Mouse (Mus musculus) myocyte (in vitro differentiated cells): ENCODE measurements around the gene Tbc1d23. TPM values are rescaled to one million over a fixed set of nuclear protein-coding genes. Genes with fewer than 3 reads are reported as not detected.
A peak's percentile ranks its signal among the peaks of the same experiment; 100 is the strongest.

Experiments
- H3K27me3 ChIP-seq: one replicate; pipeline ENCODE4 v1.6.1; 2011; ENCODE audit not compliant: control insufficient read depth, insufficient read depth, insufficient read length
- H3K36me3 ChIP-seq: one replicate; pipeline ENCODE4 v1.6.1; 2011; ENCODE audit not compliant: control insufficient read depth, insufficient read depth
- H3K4me2 ChIP-seq: one replicate; pipeline ENCODE4 v1.6.1; 2011; ENCODE audit warnings: low read depth, control low read depth
- H3K4me3 ChIP-seq: one replicate; pipeline ENCODE4 v1.5.1; 2011; ENCODE audit warnings: mild to moderate bottlenecking, control low read depth, moderate library complexity
- H3K79me2 ChIP-seq: one replicate; pipeline ENCODE4 v1.6.1; 2011; ENCODE audit not compliant: control insufficient read depth, insufficient read depth
- H3ac ChIP-seq: one replicate; pipeline ENCODE4 v1.6.1; 2011; ENCODE audit not compliant: control insufficient read depth, insufficient read length
- CEBPB ChIP-seq: IDR thresholded peaks from 2 replicates; pipeline ENCODE4 v1.6.1; 2011; ENCODE audit warnings: mild to moderate bottlenecking, moderate library complexity; ENCODE audit not compliant: poor library complexity, insufficient read depth, severe bottlenecking
- E2F4 ChIP-seq: IDR thresholded peaks from one replicate; pipeline ENCODE4 v1.6.1; 2011; ENCODE audit warnings: mild to moderate bottlenecking, control low read depth, moderate library complexity; ENCODE audit not compliant: insufficient read depth
- MAX ChIP-seq: IDR thresholded peaks from one replicate; pipeline ENCODE4 v1.6.1; 2011; ENCODE audit warnings: low read depth, mild to moderate bottlenecking, control low read depth
- MYOD1 ChIP-seq, 3 experiments: IDR thresholded peaks; one replicate each; pipeline ENCODE4 v1.6.1; 2011; ENCODE audit warnings: control low read depth in 2 of 3, low read depth in 2 of 3, mild to moderate bottlenecking in 2 of 3, moderate library complexity in 1 of 3; ENCODE audit not compliant: insufficient read length in 2 of 3, control insufficient read depth in 1 of 3
- MYOG ChIP-seq, 3 experiments: IDR thresholded peaks; one replicate each; pipeline ENCODE4 v1.6.1; 2011; ENCODE audit warnings: control low read depth in 2 of 3, low read depth in 2 of 3, mild to moderate bottlenecking in 2 of 3; ENCODE audit not compliant: insufficient read length in 2 of 3, control insufficient read depth in 1 of 3, insufficient read depth in 1 of 3
- POLR2A ChIP-seq: IDR thresholded peaks from one replicate; pipeline ENCODE4 v1.6.1; 2011; ENCODE audit warnings: low read depth, mild to moderate bottlenecking, control low read depth, moderate library complexity; ENCODE audit not compliant: insufficient read length
- POLR2AphosphoS2 ChIP-seq: IDR thresholded peaks from one replicate; pipeline ENCODE4 v1.6.1; 2011; ENCODE audit warnings: low read depth, control low read depth; ENCODE audit not compliant: insufficient read length
- REST ChIP-seq: IDR thresholded peaks from one replicate; pipeline ENCODE4 v1.6.1; 2011; ENCODE audit warnings: mild to moderate bottlenecking, control low read depth, moderate library complexity; ENCODE audit not compliant: insufficient read depth, insufficient read length
- SRF ChIP-seq: IDR thresholded peaks from one replicate; pipeline ENCODE4 v1.6.1; 2011; ENCODE audit warnings: low read depth; ENCODE audit not compliant: control insufficient read depth, insufficient read length
- TCF12 ChIP-seq: IDR thresholded peaks from one replicate; pipeline ENCODE4 v1.6.1; 2011; ENCODE audit warnings: mild to moderate bottlenecking, control low read depth; ENCODE audit not compliant: poor library complexity, insufficient read depth, severe bottlenecking
- TCF3 ChIP-seq: IDR thresholded peaks from one replicate; pipeline ENCODE4 v1.6.1; 2011; ENCODE audit warnings: low read depth, control low read depth; ENCODE audit not compliant: insufficient read length
- USF1 ChIP-seq: IDR thresholded peaks from one replicate; pipeline ENCODE4 v1.6.1; 2011; ENCODE audit warnings: low read depth, mild to moderate bottlenecking, control low read depth, moderate library complexity
- polyA plus RNA-seq: library from polyadenylated mRNA; unstranded; fragments of >200 nt; fragmentation: generic; extraction: Trizol; gene quantifications from one replicate; pipeline ENCODE4 v1.2.1, GENCODE M21; 2012; ENCODE audit warnings: missing spikeins

Gene Tbc1d23
- polyA plus RNA-seq, 1 experiment, result 9.6 TPM

DNA sequence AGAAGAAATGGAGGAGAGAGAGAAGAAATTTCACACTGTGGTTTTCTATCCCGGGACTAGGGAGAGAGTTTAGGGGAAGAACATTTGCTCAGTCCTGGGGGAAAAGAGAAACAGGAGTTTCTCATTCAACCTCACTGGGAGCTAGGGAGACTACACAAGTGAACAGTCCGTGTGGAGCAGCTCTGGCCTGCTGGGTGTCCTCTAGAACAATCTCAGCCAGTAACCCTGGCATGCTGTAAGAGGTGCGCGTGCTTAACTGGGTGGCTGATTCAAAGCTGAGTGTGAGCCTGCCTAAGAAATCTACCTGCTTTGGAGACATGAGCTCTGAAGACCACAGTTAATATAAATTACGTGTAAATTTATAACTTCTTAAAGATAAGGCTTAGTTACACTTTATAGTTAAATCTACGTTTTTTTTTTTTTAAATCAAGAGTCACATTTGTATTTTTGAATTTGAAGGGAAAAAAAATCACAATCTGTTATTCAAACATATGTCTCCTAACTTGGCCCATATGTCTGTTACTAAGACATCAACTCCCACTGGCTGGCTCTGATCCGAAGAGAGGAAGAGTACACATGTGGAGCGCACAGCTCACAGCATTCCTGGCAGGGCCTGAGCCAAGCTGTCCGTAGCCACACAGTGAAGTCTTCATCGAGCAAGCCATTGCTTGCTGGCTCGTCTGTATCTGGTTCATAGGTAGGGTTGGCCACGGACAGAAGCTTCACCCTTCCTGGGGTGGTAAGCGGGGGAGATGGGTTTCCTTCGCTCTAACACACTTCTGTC lies 36.9 kb upstream of the Tbc1d23 start:
- no peaks in the 10 kb centered on the region for H3K27me3 ChIP-seq
- no peaks in the 10 kb centered on the region for H3K79me2 ChIP-seq
- H3K36me3 ChIP-seq, result no peaks in the 10 kb centered on the region
- TF ChIP-seq POLR2AphosphoS2 (no peak), MAX (no peak), REST (no peak), MYOG (IDR thresholded peaks at IDR 0.05; ENCODE audit: control insufficient read depth in 1 of 3, insufficient read depth in 1 of 3, insufficient read length in 2 of 3, low read depth in 2 of 3) (no peak), CEBPB (no peak), USF1 (no peak), SRF (no peak), POLR2A (no peak)
- peak overlapping the region; percentile 47 for H3K4me2 ChIP-seq
- no peak overlapping the region for H3ac ChIP-seq
- H3K4me3 ChIP-seq, result no peak overlapping the region

DNA sequence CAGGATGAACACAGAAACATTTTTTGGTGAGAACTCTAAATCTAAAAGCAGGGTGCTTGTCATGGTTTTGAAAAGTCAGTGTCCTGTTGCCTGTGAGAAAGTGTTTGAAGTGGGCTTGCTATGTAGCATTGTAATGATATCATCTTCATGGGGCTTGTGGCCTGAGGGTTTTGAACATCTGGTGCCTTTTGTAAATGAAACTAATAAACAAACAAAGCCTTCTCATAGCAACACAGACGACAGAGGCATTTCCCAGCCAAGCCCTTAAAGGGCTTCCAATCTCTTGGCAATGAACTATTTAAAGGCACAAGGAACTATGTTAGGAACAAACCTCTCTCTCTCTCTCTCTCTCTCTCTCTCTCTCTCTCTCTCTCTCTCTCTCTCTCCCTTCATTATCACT lies 35.8 kb upstream of the Tbc1d23 start:
- H3K79me2 ChIP-seq, result no peaks in the 10 kb centered on the region
- no peaks in the 10 kb centered on the region for H3K27me3 ChIP-seq
- no peaks in the 10 kb centered on the region for H3K36me3 ChIP-seq
- no peak for TF ChIP-seq POLR2A
- TF ChIP-seq TCF12, result peak; percentile 41
- peak overlapping the region; percentile 47 for H3K4me2 ChIP-seq
- H3ac ChIP-seq, result no peak overlapping the region
- no peak overlapping the region for H3K4me3 ChIP-seq

DNA sequence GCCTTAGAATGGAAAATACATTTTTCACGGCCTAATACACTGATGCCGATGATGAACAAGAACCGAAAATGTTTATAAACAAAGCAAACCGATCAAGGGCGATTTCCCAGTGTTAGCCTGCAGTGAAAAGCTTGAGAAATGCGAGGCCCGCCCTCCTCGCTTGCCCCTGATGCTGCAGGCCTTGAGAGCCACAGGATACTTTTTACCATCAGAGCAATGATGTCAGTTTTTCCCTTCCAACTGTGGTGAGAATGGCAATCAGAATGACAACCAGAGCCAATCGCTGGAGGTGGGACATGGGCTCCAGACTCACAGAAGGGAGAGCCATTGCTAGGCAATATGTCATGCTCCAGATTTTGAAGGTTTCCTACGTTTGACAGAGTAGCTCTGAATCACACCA lies 28.8 kb upstream of the Tbc1d23 start:
- Histone ChIP-seq H3K4me3 (no peak overlapping the region), H3K4me2 (no peak overlapping the region), H3K36me3 (no peaks in the 10 kb centered on the region), H3ac (no peak overlapping the region), H3K27me3 (no peaks in the 10 kb centered on the region), H3K79me2 (no peaks in the 10 kb centered on the region)
- TF ChIP-seq CEBPB (no peak), MAX (no peak), USF1 (no peak), POLR2AphosphoS2 (no peak)

DNA sequence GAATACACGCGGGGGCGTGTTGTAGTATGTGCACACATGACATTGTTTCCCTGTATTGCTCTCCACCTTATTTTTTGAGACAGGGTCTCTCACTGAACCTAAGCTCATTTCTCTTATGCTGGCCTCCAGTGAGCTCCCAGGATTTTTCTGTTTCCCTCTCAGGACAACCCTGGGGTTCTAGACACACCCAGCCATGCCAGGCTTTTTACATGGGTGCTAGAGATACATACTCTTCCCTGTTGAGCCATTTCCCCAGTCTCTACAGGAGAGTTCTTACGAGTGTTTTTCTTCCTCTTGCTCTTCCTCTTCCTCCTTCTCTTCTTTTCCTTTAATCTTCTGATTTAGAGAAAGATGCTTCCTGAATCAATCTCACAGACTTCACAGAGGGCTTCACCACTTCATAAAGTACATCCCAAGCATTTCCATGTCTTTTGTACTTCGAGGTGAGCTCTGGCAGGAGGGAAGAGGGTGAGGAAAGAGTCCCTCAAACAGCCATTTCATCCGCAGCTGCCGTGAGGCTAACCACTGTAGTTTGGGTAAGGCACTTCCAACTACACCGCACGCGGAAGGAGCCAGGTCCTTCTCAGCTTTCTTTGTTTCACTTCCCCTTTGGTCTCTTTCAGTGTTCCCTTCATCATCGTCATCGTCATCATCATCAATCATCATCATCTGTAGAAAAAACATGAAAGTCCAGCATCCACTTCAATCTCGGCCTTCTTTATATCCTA lies 28.2 kb upstream of the Tbc1d23 start:
- Histone ChIP-seq H3K27me3 (no peaks in the 10 kb centered on the region), H3K79me2 (no peaks in the 10 kb centered on the region), H3K4me3 (no peak overlapping the region), H3K4me2 (no peak overlapping the region), H3K36me3 (no peaks in the 10 kb centered on the region), H3ac (no peak overlapping the region)
- TF ChIP-seq POLR2AphosphoS2 (no peak), MYOG (IDR thresholded peaks at IDR 0.05; ENCODE audit: control insufficient read depth in 1 of 3, insufficient read depth in 1 of 3, insufficient read length in 2 of 3, low read depth in 2 of 3) (no peak), CEBPB (no peak), USF1 (no peak), MAX (no peak)

DNA sequence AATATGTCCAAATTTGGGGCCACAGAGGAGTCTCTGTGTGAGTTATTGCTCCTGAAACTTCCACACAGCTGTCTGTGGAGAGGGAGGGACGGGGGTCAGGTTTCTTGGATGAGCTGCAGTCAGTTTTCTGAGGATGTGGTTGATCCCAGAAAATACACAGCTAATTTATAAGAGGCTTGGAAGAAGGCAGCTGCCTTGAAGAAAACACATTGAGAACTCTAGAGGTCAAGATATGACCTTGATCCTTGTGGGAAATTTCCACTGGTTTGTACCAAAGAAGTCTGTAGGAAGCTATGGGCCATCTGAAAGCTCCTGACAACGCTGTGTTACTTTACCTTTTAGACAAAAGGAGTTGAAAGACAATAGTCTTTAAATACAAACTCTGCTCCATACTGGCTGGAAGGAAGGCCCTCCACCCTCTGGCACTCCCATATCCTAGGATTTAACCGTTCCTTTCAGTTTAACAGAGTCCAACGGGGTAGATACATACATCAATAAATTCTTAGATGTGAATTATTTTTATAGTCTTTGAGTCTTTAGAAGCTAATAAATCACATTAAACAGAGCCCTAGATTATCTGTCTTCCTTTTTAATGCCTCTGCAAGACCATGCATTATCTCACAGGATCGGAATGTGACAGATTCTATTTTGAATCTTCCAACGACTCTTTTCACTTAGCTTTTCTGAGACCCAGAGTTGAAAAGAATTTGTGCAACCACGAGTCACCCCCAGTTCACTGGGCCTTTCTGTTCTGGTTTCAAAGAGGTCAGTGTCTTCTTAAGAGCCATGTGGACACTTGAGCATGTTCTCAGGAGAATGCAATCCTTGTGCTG lies 20.5 kb upstream of the Tbc1d23 start:
- no peaks in the 10 kb centered on the region for H3K79me2 ChIP-seq
- H3K4me3 ChIP-seq, result no peak overlapping the region
- TF ChIP-seq MAX (no peak), E2F4 (no peak), TCF12 (peak; percentile 85), REST (no peak), USF1 (no peak), POLR2A (no peak), MYOG (IDR thresholded peaks at IDR 0.05; ENCODE audit: control insufficient read depth in 1 of 3, insufficient read depth in 1 of 3, insufficient read length in 2 of 3, low read depth in 2 of 3) (peak in 2 of 3 experiments; percentile 48 to 54), SRF (peak; percentile 86), POLR2AphosphoS2 (no peak), TCF3 (peak; percentile 15), CEBPB (peak; percentile 26; the same call in 1 of the 2 replicates), MYOD1 (IDR thresholded peaks at IDR 0.05; ENCODE audit: control insufficient read depth in 1 of 3, insufficient read length in 2 of 3, low read depth in 2 of 3) (peak; percentile 79 to 90 (median 87))
- H3K27me3 ChIP-seq, result no peaks in the 10 kb centered on the region
- peak overlapping the region; percentile 75 for H3K4me2 ChIP-seq
- no peak overlapping the region for H3ac ChIP-seq
- H3K36me3 ChIP-seq, result no peaks in the 10 kb centered on the region
